Mouse (Mus musculus) layer of hippocampus, postnatal 14 days (tissue): ENCODE data around the gene Abcb5. TPM values are rescaled to one million over a fixed set of nuclear protein-coding genes. Genes with fewer than 3 reads are reported as not detected.

Source experiments
- DNase-seq, 2 experiments: peaks; one replicate each; pipeline ENCODE4 v3.0.0; 2021 to 2022; ENCODE audit warnings: low spot score in 2 of 2, mixed read lengths in 1 of 2
- total RNA-seq, 2 experiments: library from RNA; stranded (reverse); gene quantifications; 2 replicates each; pipeline ENCODE4 v1.2.3; 2021

Gene Abcb5
- total RNA-seq, 2 experiments from 2014 or later: not detected

GRCm38 (mm10) chr12:118848496-118849202 is 117.6 kb downstream of the Abcb5 start:
- peak in 1 of 2 experiments; percentile 17 for DNase-seq

- DNase-seq: peak in 1 of 2 experiments; percentile 12
Observed at GRCm38 (mm10) chr12:118847861-118848495, 118.2 kb downstream of the Abcb5 start.

DNA sequence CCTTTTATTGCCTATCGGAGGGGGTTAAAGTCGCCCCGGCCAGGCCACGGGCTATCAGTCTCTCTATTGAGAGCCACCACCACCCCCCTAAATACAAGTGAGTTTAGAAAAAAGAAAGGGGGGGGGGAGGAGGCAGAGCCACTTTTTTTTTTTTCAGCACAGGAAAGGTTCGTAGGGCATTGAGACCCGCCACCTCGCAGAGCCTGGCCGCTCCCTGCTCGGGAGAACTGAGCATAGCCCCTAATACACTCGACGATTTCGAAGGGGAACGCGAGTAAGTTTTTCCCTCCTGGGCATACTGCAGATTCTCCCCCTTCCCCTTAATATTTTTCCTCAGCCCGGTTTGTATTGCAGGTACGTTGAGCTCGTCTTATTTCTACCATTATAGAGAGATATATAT is 118.8 kb downstream of the Abcb5 start:
- no peak for DNase-seq

GRCm38 (mm10) chr12:118846649-118847321 is 119.4 kb downstream of the Abcb5 start:
- DNase-seq: peak in 1 of 2 experiments; percentile 22

GRCm38 (mm10) chr12:118846221-118846620 is 120.0 kb downstream of the Abcb5 start, which contains the start of gene Sp8:
TSS of gene Sp8 (plus strand) at chr12:118846329.
- DNase-seq: no peak

GRCm38 (mm10) chr12:118845351-118845750 is 120.9 kb downstream of the Abcb5 start:
- DNase-seq: no peak

DNA sequence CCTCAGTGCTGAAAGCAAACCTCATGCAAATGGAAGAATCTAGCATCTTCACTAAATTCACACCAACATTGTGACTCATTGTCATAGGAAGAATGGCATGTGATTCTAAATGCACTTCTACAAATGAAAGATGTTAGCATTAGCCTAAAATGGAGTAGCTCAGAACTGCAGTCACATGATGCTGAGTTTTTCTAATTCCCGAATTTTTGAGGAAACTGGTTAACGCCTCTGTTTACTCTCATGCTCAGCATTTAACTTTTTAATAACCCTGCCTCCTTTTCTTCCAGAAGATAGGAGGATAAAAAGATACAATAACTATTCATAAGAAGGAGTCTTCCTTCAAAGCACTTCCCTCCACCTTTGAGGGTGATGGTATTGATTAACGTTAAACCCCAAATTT is 121.4 kb downstream of the Abcb5 start:
- no peak for DNase-seq

- DNase-seq: no peak
Observed at GRCm38 (mm10) chr12:118844111-118844510, 122.1 kb downstream of the Abcb5 start.

- no peak for DNase-seq
Observed at GRCm38 (mm10) chr12:118842671-118843411, 123.4 kb downstream of the Abcb5 start.

DNA sequence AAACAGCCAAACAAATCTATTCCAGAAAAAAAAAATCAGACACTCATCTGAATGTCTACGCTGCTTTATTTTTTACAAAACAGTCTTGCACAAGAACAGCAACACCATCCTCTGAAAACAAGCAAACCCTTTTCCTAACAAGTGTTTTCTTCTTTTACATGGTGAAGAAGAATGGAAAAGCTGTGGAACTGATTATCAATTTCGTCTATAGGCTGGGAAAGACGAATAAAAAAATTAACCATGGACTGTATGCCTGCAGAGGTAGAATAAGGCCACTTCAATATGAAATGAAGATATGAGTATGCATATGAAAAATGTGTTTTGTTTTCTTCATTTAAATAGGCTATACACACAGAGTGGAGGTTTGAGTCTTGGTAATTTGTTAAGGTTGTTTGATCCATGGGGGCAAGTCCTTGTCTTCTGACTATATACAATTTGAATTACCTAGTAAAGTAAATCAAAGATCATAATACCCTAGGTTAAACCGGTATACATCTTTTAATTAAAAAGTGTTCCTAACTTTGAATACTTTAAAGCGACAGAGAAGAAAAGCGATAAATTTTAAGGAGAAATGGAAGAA is 124.2 kb downstream of the Abcb5 start:
- no peak for DNase-seq

- no peak for DNase-seq
Observed at GRCm38 (mm10) chr12:118841381-118841922, 124.8 kb downstream of the Abcb5 start.

DNA sequence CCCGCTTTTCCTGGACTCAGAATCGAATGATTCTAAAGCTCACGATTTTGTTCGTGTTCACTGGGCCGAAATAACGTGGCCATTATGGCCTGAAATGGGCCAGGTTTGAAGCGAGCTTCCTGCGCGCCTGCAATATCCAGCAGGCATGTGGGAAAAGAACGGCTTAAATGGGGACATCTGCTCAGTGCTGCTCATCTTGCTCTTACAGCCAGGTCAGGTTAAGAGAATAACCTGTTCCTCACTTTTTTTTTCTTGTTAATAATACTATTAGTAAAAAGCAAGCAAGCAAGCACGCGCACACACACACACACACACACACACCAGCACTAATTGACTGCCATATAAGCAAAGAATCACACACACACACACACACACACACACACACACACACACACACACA is 125.4 kb downstream of the Abcb5 start:
- no peak for DNase-seq

DNA sequence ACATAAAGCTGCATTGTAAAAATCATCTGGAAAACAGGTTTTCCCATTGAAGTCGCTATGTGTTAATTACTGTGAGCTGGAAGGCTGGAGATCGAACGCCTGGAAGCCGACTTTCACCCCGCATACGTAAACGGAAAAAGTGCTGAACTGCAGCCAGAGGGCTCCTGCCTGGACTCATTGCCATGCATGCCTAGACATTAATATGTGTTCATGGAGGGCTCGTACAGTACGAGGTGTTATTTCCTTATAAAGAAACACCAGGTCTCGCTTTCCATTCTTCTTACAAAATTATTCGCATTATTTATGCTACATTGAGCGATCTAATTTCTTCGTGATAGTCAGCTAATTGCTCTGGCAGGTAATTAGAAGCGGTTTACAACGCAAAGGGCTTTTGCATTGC is 125.9 kb downstream of the Abcb5 start:
- no peak for DNase-seq

- DNase-seq: no peak
Observed at GRCm38 (mm10) chr12:118839398-118839797, 126.8 kb downstream of the Abcb5 start.

- no peak for DNase-seq
Observed at GRCm38 (mm10) chr12:118838260-118838659, 128.0 kb downstream of the Abcb5 start.

- no peak for DNase-seq
Observed at GRCm38 (mm10) chr12:118837361-118837760, 128.9 kb downstream of the Abcb5 start.

GRCm38 (mm10) chr12:118836411-118837341 is 129.5 kb downstream of the Abcb5 start:
- no peak for DNase-seq

DNA sequence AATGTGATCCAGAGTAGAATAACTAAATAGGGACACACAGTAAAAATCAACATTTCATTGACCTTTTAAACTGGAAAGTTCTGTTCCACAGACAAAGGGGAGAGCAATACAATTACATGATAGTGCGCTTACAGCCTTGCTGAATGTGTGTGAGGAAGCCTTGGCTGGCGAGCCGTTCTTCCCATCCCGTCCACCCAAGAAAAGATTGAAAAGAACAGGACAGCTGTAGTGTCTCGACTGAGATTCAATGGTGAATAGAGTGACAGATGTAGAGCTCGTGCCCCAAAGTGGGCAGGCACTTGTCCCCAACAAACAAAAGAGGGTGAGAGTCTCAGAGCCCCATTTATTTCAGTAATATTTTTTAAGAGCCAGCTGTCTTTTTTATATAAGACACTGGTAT is 136.3 kb downstream of the Abcb5 start:
- DNase-seq: no peak
